Mouse (Mus musculus) olfactory bulb, adult 2 months (tissue): ENCODE measurements around the gene Gm9918. TPM values are rescaled to one million over a fixed set of nuclear protein-coding genes. Genes with fewer than 3 reads are reported as not detected.

Source experiments
- H3K27ac ChIP-seq: fragments of 200-500 bp; 2 replicates; pipeline ENCODE4 v1.5.1; 2012; ENCODE audit warnings: low read depth, low read length; ENCODE audit not compliant: insufficient read depth
- H3K4me1 ChIP-seq: fragments of 200-500 bp; 2 replicates; pipeline ENCODE4 v1.6.1; 2012; ENCODE audit warnings: low read length; ENCODE audit not compliant: control insufficient read depth, insufficient read depth
- H3K4me3 ChIP-seq: fragments of 200-500 bp; 2 replicates; pipeline ENCODE4 v1.5.1; 2012; ENCODE audit warnings: mild to moderate bottlenecking, low read depth, low read length, moderate library complexity; ENCODE audit not compliant: insufficient read depth
- CTCF ChIP-seq: fragments of 200-500 bp; IDR thresholded peaks from 2 replicates; pipeline ENCODE4 v1.5.1; 2012; ENCODE audit warnings: low read depth, mild to moderate bottlenecking, low read length, moderate library complexity; ENCODE audit not compliant: insufficient read depth
- POLR2A ChIP-seq: fragments of 200-500 bp; IDR thresholded peaks from 2 replicates; pipeline ENCODE4 v1.6.1; 2012; ENCODE audit warnings: mild to moderate bottlenecking, low read depth, low read length, moderate library complexity; ENCODE audit not compliant: insufficient read depth
- WGBS: fragments of 180-500 bp; shearing (Covaris S2); methylation state at CpG from one replicate; pipeline ENCODE4 v1.1.7; 2018; 5-methylcytosine and 5-hydroxymethylcytosine counted together
- polyA plus RNA-seq: library from polyadenylated mRNA; stranded (reverse); fragments of >200 nt; gene quantifications from 2 replicates; pipeline ENCODE4 v1.2.4, GENCODE M21; 2012; ENCODE audit warnings: low replicate concordance; ENCODE audit not compliant: missing spikeins, insufficient read depth, insufficient read length

Gene Gm9918
- polyA plus RNA-seq, 1 experiment = not detected

DNA sequence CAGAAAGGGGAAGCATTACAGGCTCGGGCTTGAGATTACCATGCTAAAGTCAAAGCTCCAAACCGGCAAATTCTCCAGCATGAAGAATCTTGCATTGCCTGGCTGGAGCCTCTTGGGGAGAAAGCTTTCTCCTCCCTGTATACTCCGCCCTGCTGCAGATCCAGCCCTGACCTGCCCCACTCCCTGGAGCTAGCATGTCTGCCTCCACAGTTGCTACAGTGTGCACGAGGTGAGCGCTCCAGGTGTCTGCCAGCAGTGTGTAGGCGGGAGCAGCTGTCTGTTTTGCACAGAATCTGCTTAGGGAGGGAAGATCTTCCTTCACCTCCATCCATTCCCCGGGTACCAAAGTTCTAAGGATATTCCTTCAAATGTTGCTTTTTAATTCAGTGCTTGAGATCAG is 7.8 kb upstream of the Gm9918 start:
- no peak overlapping the region for H3K27ac ChIP-seq
- TF ChIP-seq CTCF (no peak), POLR2A (no peak)
- H3K4me3 ChIP-seq = no peak overlapping the region
- peaks cover 13% of the 10 kb centered on the region; the same call in 1 of the 2 replicates for H3K4me1 ChIP-seq
- WGBS = 58% methylated on average over 7 of the region's 7 CpGs

DNA sequence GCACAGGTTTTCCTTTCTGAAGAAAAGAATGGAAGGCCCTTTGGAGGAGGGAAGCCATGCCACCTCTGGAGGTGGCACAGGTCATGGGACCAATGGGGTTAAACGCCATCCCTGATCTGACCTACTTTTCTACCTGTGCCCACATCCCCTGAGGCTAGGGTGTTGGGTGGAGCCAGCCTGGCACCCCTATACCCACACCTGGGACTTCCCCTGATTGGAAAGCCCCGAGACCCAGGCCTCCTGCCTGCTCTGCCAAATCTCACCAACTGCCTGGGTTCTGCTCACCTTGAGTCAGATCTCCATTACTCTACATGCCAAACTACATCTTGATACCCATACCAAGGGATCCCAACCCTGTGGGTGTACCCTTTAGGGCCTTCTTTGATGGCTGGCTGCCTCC is 7.3 kb upstream of the Gm9918 start:
- Histone ChIP-seq H3K27ac (no peak overlapping the region), H3K4me1 (peaks cover 8% of the 10 kb centered on the region; the same call in 1 of the 2 replicates), H3K4me3 (no peak overlapping the region)
- WGBS = 78% methylated on average over 2 of the region's 2 CpGs
- no peak for TF ChIP-seq CTCF
- no peak for TF ChIP-seq POLR2A

DNA sequence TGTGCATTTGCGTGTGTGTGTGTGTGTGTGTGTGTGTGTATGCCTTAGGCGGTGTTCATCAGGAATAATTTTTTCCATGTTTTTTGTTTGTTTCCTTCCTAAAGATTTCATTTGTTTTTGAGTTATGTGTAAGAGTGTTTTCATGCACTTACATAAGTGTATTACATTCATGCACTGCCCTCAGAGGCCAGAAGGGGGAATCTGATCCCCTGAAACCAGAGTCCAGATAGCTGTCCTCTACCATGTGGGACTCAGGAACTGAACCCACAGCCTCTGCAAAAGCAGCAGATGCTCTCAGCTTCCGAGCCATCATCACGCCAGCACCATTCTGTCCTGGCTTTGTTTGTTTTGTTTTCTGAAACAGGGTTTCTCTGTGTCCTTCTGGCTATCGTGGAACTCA is 4.8 kb upstream of the Gm9918 start:
- Histone ChIP-seq H3K4me3 (no peak overlapping the region), H3K4me1 (no peaks in the 10 kb centered on the region), H3K27ac (no peak overlapping the region)
- TF ChIP-seq POLR2A (no peak), CTCF (no peak)
- 90% methylated on average over 5 of the region's 5 CpGs for WGBS

DNA sequence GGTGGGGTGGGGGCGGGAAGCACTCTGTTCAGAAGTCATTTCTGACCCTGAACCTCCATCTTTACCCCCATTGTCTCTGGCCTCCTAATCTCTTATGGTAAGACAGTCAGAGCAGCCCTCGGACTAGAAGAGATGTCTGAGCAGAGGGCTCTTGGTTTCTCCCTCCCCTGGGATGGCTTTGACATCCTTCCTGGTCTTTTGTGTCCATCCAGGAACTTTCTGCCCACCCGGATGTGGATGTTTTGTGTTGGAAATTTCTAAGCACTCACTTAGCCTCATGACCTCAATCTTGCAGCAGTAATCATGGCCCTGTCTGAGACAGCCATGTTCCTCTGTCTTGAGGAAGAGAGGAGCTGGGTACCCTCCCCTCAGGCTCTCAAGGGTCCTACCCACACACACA is 1.1 kb downstream of the Gm9918 start:
- no peak overlapping the region for H3K4me3 ChIP-seq
- 41% methylated on average over 3 of the region's 3 CpGs for WGBS
- no peaks in the 10 kb centered on the region for H3K4me1 ChIP-seq
- TF ChIP-seq POLR2A = no peak
- TF ChIP-seq CTCF = no peak
- H3K27ac ChIP-seq = no peak overlapping the region

DNA sequence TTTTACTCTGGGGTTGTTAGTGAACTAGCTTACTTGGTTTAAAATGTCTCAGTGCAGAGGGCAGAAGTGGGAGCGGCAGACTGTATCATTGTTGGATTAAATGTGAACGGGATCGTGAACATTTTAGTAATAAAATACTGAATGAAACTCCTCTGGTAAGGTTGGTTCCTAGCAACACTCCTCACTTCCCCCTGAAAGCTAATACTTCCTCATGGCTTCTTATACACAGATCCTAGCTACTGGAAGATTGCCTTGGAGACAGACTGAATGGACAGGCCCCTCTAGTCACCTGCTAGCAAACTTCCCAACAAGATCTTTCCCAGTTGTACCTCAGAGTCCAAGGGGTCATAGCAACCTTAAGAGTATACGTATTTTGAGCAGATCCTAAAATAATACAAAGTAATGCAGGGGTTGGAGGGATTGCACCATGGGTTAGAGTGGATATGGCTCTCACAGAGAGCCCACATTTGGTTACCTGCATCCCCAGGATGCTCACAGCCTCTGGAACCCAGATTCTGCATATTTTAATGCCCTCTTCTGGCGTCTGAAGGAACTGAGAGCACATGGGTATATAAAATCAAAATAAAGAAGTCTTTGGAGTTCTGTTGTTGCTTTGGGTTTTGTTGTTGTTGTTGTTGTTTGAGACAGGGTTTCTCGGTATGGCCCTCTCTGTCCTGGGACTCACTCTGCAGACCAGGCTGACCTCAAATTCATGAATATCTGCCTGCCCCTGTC is 3.8 kb downstream of the Gm9918 start:
- Histone ChIP-seq H3K4me1 (peaks cover 5% of the 10 kb centered on the region), H3K27ac (no peak overlapping the region), H3K4me3 (no peak overlapping the region)
- 74% methylated on average over 6 of the region's 6 CpGs for WGBS
- TF ChIP-seq CTCF (no peak), POLR2A (no peak)

DNA sequence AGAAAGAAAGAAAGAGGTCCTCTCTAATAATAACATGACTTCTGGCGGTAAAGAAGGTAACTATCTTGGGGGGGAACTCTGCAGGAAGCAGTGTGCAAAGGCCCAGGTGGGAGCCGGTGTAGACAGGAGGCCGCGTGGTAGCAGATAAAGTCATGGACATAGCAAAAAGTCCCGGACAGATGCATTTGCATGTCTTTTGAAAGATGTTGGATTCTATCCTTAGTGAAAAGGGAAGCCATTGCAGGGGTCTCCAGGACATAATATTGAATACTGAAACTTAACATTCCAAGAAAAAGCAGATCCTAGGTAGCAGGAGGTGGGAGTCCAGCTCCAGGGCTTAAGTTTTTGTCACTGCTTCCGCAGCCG is 8.3 kb downstream of the Gm9918 start:
- peak overlapping the region; percentile 98 for H3K4me3 ChIP-seq
- no peak overlapping the region for H3K27ac ChIP-seq
- 37% methylated on average over 7 of the region's 7 CpGs for WGBS
- H3K4me1 ChIP-seq = peaks cover 21% of the 10 kb centered on the region
- TF ChIP-seq CTCF (no peak), POLR2A (no peak)

DNA sequence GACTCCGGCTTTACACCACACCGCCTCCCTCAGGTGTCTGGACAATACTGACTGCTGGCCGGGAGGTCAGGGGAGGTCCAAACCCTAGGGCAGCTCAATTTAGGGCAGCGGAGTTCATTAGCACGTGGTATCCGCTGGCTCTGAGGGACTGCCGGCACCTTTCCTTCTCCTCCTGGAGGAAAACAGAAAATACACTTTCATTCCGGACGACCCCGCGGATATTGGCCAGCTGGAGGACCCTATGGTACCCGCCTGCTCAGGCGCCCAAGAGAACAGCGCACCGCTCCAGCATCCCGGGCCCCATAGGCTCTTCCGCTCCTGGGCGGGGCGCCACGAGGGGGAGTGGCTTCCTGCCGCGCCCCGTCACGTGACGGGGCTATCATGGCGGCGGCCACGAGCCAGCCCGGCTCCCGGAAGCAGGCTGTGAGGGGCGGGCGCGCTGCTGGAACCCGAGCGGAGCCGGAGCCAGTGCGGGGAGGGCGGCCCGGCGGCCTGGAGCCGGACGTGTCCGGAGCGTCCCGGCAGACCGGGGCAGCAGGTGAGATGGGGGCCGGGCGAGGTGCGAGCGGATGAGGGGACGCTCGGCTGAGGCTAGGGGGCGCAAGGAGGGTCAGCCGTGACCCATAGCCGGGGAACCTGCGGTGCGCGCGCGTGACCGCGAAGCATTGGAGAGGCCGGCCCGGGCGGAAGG is 8.9 kb downstream of the Gm9918 start, which contains the start of gene Mfsd5:
Gene Mfsd5 (plus strand): TSS at position 363 of the 691 bp plus-strand sequence.
- H3K4me1 ChIP-seq = peaks cover 21% of the 10 kb centered on the region
- peak; percentile 92 for TF ChIP-seq POLR2A
- 0 out of 2 replicates have a peak, but pooled peaks have one; percentile 7 for TF ChIP-seq CTCF
- H3K27ac ChIP-seq = peak within 1 kb of the TSS; percentile 43
- WGBS = under 1% methylated on average over 65 of the region's 65 CpGs
- H3K4me3 ChIP-seq = peak within 1 kb of the TSS; percentile 98

DNA sequence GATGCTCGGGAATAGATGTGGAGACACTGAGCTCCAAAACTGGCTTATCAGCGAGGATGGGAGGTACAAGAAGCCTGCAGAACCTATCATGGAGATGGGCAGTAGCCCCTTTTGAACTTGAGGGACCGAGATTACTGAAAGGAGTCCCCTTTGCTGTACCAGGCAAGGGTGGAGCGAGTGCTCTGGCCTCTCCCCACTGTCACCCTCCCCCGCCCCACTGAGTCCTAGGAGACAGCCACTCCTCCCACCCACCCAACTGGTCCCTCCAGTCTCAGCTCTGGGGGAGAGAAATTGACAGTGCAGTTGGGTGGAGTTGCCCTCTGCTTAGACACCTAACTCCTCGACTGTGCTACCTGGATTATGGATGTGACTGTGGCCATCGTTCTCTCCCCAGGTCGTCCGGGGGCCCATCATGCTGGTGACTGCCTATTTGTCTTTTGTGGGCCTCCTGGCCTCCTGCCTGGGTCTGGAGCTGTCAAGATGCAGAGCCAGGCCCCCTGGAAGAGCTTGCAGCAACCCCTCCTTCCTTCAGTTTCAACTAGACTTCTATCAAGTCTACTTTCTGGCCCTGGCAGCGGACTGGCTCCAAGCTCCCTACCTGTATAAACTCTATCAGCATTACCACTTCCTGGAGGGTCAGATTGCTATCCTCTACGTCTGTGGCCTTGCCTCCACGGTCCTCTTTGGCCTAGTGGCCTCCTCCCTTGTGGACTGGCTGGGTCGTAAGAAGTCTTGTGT is 9.6 kb downstream of the Gm9918 start:
- Histone ChIP-seq H3K27ac (peak overlapping the region; percentile 43; the same call in 1 of the 2 replicates), H3K4me3 (peak overlapping the region; percentile 98), H3K4me1 (peaks cover 21% of the 10 kb centered on the region)
- WGBS = 25% methylated on average over 13 of the region's 13 CpGs
- TF ChIP-seq POLR2A = no peak
- no peak for TF ChIP-seq CTCF
